Mouse (Mus musculus) gastrocnemius, postnatal 10 days (tissue): ENCODE results near the gene Zbtb34. TPM values are rescaled to one million over a fixed set of nuclear protein-coding genes. Genes with fewer than 3 reads are reported as not detected.

Experiments
- DNase-seq: peaks from one replicate; pipeline ENCODE4 v3.0.0; 2021; ENCODE audit warnings: mixed read lengths
- long read RNA-seq, 2 experiments: library from polyadenylated mRNA; stranded (forward); transcript quantifications; one replicate each; pipeline ENCODE4 v2.0.0; 2021
- total RNA-seq, 2 experiments: library from RNA; stranded (reverse); gene quantifications; 2 replicates each; pipeline ENCODE4 v1.2.3; 2021

Gene Zbtb34
- 10 to 100 TPM; 10.4 to 13.6 TPM for total RNA-seq
- long read RNA-seq, experiment 1, transcript Zbtb34-203 (2 exons, 664 nt) = major isoform, 5 of 6 reads
- long read RNA-seq, experiment 1, partial matches to known transcripts = 0 of 6 reads
- long read RNA-seq, experiment 1, other reads (novel, unspliced or antisense) = 1 of 6 reads
- long read RNA-seq, experiment 2, full-length matches to known transcripts = 3 of 4 reads
- long read RNA-seq, experiment 2, partial matches to known transcripts = 0 of 4 reads
- long read RNA-seq, experiment 2, other reads (novel, unspliced or antisense) = 1 of 4 reads

DNA sequence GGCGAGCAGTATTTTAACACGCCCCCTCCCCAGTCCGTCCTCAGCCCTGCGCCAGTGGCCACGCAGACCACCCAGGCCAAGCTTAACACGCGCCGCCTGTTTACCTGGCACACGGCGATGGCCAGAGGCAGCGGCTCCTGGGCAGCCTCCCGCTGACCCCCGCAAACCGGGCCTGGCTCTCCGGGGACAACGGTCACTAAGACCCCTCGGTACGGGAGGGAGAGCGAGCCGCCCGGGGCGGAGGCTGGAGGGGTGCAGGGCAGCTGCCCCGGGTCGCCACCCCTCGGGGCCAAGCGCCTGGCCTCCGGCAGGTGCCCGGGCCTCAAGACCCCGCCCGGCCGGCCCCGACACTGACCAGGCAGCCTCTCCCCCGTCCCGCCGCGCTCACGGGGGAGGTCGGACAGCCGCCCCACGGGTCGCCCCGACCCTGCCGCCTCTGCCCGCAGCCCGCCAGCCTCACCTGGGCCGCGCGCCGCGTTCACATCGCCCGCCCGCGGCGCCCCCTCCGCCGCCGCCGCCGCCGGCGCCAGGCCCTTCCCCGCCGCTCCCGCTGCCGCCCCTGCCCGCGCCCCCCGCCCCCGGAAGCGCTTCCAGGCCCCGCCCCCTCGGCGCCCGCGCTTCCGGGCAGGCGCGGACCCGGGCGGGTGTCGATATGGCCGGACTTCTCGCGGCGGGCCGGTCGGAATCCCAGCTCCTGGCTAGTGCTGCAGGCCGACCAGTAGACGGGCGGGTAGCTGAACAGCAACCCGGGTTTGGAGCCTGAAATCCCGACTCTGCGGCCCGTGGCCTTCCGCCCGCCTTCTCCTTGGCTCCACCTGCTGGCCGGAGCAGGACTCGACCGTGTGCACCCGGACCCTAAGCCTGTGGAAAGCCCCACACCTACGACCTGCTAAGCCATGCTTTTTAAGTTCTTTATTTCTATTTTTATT is at the start of gene Zbtb34:
TSS of gene Zbtb34 (minus strand) at position 554 of the 929 bp plus-strand sequence.
- DNase-seq = peak; percentile 76

DNA sequence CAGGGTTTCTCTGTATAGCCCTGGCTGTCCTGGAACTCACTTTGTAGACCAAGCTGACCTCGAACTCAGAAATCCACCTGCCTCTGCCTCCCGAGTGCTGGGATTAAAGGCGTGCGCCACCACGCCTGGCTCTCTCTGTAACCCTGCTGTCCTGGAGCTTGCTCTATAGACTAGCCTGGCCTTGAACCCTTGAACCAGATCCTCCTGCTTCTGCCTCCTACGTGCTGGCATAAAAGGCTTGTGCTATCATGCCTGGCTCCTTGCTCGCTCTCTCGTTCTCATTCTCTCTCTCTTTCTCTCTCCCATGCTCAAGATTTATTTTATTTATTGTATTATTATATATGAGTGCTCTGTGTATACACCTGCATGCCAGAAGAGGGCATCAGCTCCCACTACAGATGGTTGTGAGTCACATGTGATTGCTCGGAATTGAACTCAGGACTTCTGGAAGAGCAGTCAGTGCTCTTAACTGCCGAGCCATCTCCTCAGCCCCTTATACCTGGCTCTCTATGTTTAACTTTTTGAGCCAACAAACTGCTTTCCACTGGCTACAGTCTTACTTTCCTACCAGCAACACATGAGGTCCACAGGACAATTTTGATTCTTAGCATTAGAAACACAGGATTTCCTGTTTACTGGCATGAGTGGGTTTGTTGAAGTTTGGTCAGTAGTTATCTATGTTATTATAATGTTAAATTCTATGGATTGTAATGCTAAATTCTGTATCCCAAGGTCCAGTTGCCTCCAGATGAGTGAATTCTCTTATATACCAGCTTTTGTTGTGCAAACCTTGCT is 47.0 kb upstream of the Zbtb34 start:
- DNase-seq = no peak

DNA sequence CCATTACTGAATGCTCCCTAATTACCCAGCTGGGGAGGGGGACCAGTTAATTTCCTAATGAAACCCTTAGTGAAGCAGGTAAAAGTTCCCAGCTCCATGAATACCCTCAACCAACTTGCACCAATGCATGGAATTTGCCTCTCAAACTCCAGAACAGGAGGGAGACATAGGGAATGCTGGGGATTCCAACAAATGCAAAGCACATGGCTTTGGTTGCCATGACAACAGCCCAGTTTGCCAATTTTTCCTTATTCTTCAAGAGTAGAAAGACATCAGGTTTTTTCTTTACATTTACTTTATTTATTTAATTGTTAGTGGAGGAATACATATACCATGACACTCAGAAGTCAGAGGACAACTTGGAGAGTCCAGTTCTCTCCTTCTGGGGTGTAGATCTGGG is 44.8 kb upstream of the Zbtb34 start:
- DNase-seq = no peak

DNA sequence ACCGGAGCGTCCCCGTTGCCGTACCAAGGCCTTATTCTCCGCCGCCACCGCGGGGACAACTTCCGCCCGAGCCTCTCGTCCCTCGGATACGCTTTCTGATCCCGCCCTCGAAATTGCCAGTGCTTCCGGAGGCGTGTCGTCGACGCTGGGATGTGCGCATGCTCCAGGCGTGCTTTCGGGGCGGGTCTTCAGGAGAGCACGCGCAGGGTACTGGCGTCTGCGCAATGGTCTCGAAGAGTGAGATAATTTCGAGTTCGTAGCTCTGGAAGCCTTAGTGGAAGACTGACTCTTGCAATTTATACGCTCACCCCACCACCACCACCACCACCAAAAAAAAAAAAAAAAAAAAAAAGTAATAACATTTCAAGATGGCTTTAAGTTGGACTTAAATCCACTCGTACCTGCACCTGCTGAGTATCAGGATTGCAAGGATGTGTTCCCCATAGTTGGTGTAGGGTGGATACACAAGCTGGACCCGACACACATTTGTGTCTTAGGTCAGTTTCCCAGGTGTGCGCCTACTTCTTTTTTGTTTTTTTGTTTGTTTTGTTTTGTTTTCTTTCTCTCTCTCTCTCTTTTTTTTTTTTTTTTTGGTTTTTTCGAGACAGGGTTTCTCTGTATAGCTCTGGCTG is 37.5 kb upstream of the Zbtb34 start, which contains the start of gene Zbtb43:
TSS of gene Zbtb43 (minus strand) at position 94 of the 632 bp plus-strand sequence.
- peak; percentile 95 for DNase-seq

DNA sequence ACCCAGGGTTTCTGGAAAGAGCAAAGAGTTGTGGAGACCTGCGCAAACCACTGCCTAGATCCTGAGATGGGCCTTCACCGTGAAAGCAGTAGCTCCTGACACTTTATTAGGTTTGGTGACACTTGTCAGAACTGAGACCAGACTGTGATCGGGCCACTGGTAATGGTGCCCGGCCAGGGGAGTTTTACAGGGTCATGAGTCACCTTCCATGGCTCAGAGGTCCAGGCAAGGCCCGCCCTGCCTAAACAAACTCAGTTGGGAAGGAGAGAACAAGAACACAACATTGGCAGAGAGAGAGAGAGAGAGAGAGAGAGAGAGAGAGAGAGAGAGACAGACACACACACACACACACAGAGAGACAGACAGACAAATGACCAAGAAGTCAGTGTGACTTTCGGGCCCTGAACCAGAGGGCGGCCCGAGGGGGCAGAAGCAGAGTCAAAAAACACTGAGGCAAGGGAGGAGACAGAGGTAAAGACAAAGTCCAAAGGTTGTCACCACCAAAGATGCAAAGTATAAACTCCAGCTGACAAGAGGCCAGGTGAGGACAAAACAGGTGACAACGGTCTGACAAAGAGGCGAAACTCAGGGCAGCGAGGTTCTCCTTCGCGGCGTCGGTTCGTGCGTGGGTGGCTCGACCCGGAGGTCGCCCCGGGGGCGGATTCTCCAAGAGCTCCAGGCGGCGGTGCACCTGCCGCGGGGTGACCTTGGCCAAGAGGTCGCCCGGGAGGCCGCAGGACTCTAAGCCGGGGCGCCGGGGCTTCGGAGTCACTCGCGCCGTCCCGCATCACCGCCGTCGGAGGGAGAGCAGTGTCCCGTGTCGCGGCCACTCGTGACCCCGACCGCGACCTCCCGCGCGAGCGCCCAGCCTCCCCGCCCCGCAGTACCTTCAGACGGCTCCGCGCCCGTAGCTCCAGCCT is 36.7 kb upstream of the Zbtb34 start:
- DNase-seq = no peak

DNA sequence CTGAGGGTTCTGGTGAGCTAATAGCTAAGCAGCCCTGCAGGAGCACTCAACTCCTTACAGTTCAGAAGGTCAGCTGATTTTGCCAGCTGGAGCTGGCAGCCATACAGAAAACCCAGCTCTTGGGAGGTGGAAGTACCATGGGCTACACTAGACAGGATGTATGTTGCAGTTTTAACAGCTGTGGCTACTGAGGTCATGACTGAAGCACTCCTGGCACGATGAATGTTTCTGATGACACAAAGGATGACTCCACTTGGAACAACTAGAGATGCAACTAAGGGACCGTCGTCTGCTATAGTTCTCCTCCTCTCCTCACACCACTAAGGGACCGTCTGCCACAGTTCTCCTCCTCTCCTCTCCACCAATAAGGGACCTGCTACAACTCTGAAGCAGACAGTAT is 34.8 kb upstream of the Zbtb34 start:
- peak; percentile 22 for DNase-seq

DNA sequence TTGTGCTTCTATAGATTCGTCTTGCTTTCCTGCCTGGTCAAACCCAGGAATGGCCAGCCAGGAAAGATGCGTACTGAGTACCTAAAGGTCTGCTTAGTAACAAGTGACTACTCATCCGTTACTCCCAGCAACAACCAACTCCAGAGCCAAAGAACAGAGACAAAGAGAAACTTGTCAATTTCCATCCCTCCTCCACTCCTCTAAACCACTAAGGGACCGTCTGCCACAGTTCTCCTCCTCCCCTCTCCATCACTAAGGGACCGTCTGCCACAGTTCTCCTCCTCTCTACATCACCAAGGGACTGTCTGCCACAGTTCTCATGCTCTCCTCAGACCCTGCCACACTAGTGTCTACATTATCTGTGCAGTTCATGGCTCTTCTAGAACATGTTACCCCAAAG is 34.1 kb upstream of the Zbtb34 start:
- no peak for DNase-seq

DNA sequence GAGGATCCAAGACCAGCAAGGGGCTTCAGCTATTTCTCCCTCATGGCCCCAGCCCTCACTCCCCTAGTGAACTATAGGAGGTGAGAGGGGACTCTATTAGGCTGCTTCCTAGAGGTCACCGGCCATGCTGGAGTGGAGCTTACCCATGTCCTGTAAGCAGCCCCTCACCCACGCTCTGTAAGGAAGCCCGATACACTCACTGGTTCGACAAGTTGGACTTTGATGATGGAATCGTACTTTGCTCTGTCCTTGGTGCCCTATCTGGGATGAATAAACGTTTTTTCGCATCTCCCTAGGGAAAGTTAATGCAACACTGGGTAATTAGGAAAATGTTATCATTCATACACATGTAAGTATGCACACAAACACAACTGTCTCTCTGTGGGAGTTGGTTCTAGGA is 30.9 kb upstream of the Zbtb34 start:
- no peak for DNase-seq

DNA sequence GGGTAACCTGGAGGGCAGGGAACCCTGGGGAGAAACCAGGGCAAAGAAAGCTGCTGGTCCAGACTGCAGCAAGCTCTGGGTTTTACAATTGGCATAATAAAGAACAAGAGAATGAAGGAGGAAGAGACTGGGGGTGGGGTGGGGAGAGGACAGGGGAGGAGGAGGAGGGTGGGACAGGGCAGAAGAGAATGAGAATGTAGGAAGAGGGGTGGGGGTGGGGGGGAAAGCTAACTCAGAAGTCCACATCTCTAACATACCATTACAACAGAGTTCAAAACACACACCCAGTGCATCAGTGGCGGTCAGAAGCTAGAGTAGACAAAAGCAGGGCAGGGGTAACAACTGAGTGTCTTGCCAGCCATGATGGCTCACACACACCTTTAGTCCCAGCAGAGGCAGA is 29.9 kb upstream of the Zbtb34 start:
- no peak for DNase-seq

DNA sequence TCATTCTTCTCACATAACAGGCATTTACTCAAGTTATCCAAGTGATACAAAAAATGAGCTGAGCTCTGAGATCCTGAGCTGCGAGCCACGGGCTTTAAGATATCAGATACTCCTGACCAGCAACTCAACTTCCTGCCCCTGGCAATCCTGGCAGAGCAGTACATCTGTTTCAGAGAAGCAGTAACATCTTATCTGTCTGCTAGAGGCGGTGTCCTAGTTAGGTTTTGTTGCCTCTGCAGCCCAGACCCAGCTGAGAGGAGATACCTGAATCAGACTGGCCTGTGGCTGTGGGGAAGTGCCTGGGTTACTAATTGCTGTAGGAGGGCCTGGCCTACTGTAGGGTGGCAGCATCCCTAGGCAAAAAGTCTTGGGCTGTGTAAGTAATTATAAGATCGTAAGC is 28.5 kb upstream of the Zbtb34 start:
- DNase-seq = no peak

DNA sequence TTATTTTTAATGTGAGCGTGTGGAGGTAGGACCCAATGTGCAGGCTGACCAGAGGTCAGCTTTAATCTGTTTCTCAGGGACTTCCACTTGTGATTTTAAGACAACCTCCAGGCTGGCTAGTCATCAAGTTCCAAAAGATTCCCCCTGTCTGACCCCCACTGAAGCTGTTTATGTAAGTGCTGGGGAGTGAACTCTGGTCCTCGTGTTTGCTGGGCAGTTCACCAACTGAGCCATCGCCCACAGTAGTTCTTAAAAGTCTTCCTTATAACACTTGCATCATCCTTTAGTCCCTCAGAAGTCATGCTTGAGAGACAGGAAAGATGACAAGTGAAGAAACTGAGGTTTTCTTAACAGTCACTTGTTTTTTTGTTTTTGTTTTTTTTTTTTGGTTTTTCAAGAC is 25.6 kb upstream of the Zbtb34 start:
- DNase-seq = no peak

DNA sequence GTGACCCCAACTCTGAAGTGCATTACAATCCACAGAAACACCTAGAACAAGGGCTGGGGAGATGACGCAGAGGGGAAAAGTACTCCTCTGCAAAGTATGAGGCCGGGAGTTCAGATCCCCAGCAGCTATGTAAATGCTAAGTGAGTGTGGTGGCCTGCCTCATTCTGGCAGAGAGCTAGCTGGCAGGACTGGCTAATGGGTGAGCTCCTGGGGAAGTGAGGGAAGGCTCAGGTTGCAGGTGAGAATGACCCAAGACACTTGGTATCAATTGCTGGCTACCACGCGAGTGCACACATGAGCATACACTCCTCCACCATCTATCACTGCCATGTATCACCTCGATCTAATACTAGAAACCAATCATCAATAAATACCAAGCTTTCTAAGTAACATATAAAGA is 25.1 kb upstream of the Zbtb34 start:
- DNase-seq = no peak

DNA sequence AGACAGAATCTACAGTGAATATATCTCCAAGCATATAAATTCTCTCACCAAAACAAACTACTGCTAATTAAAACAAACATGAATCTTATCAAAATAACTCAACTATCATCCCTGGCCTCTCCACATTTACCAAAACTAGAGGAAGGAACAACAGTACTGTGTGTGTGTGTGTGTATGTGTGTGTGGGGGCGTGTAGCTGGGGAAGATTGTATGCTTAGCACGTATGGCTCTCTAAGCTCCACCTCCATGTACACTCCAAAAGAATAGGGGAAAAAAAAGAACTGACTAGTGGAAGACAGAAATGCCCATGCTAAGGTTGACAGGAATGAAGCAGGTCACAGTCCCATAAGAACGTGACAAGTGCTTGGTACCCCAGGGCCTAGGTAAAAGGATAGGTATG is 24.2 kb upstream of the Zbtb34 start:
- no peak for DNase-seq

DNA sequence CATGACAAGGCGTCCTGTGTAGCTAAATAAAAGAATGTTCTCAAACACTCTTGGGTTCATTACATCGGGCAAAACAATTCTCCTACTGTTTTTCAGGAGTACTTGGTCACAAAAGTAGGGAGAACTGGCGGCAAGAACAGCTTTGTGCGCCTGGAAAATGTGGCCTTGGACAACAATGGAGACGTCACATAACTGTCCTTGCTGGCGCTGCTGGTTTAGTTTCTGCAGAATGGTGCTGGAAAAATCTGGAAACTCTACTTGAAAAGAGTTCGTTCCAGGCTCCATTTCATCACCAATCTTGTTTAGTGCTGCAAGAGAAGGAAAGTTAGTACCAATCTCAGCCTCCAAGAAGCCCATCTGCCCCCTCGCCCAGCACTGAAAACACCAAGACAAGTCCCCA is 23.7 kb upstream of the Zbtb34 start:
- no peak for DNase-seq

DNA sequence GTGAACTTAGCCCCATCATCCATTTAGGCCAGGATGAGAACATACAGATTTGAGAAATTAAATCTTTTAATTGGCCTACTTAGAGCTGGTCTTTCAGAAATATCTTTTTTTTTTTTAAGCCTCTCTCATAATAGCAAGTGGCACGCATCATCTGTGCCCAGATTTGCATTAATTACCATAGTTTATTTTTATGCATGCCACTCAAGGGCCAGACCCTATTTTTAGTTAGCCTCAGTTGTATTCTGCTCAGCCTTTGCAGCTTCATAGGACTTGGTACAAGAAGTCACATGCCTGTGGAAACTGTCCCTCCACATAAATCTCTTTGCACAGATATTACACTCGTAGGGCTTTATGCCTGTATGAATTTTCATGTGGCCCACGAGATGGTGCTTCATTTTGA is 22.4 kb upstream of the Zbtb34 start:
- DNase-seq = no peak

DNA sequence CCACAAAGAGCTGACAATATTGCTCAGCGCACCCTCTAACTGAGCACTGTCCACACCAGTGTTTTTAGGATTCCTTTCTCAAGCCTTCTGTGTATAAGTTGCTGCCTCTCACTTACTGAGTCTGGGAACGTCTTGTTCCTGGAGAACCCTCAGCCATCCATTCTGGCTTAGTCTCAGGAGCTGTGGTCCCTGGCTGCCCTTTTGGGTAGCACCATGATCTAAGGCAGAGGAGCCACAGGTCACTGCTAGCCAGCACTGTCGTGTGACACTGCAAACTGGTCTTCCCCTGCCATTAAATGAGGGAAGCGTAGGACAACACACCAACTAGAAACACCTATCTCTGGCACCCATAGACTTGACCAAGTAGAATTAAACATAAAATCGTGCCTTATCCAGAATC is 21.6 kb upstream of the Zbtb34 start:
- no peak for DNase-seq

DNA sequence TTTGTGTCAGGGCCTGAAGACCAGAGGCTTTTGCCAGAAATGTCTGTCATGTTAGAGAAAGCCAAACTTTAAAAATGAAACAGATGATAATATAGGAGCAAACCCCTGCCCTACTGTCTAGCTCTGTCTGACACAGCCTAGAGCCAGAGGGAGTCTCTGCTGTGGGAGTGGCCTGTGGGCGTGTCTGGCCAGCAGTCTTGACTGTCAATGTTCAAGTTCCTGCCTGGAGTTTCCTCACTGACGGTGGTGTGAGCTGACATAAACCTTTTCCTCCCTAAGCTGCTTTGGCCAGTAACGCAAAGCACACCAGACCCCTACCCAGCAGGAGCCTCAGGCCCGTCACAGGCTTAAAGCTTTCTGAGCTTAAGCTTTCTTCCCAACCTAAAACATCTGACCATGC is 21.0 kb upstream of the Zbtb34 start:
- DNase-seq = peak; percentile 29

DNA sequence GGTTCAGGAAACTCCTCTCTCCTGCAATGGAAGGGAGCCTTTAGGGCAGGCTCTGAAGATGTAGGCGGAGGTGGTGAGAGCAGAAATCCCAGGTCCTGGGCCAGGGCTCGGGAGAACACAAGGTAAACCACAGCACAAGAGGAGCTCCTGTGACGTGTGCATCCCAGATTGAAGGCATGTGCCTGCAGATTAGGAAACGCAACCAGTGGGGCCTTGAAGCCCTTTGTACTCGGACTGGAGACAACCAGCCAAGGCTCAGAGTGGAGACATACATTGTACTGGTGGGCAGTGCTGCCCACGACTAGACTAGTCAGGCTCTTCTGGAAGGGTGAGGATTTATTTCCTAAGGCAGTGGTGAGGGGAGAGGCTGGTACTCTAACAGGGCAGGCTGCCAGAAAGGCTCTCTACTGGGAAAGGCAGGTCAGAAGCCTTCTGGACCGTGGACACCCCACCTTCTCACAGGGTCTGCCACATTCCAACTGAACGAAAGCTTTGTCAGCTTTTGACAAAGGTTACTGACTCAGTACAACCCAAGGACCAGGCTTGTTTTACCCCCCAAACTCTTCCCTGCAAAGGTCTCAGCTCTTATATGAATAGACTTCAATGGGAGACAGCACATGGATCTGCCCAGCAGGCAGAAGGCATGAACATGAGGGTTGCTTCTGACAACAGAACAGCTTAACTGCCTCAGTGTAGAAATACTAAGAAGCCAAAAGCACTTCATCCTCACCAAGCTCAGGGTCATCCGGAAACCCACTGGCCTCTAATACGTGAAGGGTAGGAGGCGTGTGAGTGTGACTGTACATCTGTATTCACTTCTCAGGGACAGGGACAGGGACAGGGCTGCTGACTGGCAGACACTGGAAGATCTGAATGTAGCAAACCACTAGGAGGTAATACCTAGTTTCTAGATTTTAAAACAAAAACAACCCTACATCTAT is 20.2 kb upstream of the Zbtb34 start:
- DNase-seq = no peak

DNA sequence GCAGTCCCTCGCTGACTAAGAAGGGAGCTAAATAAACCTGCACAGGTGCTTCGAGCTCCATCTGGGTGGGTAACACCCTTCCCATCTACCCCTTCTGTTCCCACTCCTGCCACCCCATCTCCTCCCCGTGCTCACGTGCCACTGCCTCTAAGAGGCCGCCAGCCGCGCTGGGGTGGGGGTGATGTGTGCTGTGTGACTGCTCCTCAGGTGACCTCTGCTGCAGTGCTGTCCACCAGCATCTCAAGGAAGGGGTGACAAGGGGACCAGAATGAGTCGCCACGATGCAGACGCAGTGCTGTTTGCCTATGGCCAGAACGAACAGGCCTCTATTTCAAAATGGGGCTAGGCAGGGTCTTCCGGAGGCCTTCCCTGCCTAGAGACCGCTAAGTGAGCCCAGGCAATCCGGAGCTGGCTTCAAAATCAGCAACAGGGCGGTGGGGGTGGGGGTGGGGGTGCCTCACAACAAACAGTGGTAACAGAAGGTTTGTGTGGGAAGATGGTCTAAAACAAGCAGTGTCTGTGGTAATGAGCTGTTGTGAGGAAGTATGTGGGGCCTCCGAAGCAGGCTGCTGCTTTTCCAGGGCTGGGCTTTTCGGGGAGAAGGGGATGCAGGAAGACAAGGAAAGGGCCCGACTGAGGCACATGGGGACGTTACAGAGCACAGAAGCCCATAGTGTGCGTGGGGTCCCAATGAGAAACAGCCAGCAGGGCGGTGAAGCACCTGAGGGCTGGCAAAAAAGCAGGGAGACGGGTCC is 18.2 kb upstream of the Zbtb34 start:
- no peak for DNase-seq
